Mouse (Mus musculus) layer of hippocampus, adult 2 months (tissue): ENCODE data around the gene Teddm3. TPM values are rescaled to one million over a fixed set of nuclear protein-coding genes. Genes with fewer than 3 reads are reported as not detected.
A peak's percentile ranks its signal among the peaks of the same experiment; 100 is the strongest.

Experiments
- DNase-seq, 2 experiments: peaks; one replicate each; pipeline ENCODE4 v3.0.0; 2022; ENCODE audit warnings: low spot score in 2 of 2
- H3K27ac ChIP-seq: fragments of 200-600 bp; 2 replicates; pipeline ENCODE4 v1.8.1; 2022
- H3K4me3 ChIP-seq: fragments of 200-600 bp; 2 replicates; pipeline ENCODE4 v1.8.1; 2022; ENCODE audit warnings: mild to moderate bottlenecking
- CTCF ChIP-seq: fragments of 200-600 bp; conservative IDR thresholded peaks from 2 replicates; pipeline ENCODE4 v1.8.1; 2022; ENCODE audit warnings: antibody characterized with exemption, mild to moderate bottlenecking, moderate library complexity
- total RNA-seq, 2 experiments: library from RNA; stranded (reverse); gene quantifications; 2 replicates each; pipeline ENCODE4 v1.2.3; 2021

Teddm3 gene
- total RNA-seq, 2 experiments from 2014 or later, result 0.64 to 0.98 TPM

DNA sequence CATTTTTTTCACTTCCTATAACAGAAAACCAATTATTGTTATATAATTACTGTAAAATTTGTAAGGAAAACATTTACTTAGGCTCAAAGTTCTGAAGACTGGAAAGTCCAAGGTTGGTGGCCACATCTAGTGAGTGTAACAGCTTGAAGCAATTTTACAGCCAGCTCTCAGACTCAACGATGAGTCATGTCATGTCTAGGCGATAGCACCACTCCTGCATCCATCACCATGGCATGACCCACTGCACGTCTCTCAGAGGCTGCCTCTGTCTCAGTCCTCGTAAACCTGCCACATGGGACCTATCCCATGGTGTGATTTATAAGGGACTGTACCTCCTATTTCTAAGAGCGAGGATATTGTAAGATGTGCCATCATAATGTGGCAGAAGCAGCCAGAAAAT, 37.7 kb downstream of the Teddm3 start:
- no peak overlapping the region for H3K27ac ChIP-seq
- no peak for DNase-seq
- no peak overlapping the region for H3K4me3 ChIP-seq
- TF ChIP-seq CTCF, result no peak

DNA sequence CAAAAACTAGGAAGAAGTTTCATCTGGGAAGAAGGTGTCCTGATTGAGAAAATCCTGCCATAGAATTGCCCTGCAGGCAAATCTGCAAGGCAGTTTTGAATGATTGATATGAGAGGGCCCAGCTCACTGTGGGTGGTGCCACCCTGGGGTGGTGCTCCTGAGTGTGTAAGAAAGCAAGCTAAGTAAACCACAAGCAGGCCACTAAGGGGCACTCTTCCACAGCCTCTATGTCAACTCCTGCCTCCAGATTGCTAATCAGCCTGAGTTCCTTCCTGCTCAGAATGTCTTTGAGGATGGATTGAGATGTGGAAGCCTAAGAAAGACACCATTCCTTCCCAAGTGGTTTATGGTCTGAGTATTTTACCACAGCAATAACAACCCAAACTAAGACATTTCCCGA, 44.3 kb downstream of the Teddm3 start:
- Histone ChIP-seq H3K4me3 (no peak overlapping the region), H3K27ac (no peak overlapping the region)
- peak; percentile 39; the same call in 1 of the 2 replicates for TF ChIP-seq CTCF

More for the DNA sequence above, 44.3 kb downstream of the Teddm3 start:
- no peak for DNase-seq

Other genes with a start within 250 kb of the Teddm3 start
- gene Ephb3, start 50.8 kb upstream of the Teddm3 start, total RNA-seq, result 10 to 100 TPM; 18.6 to 19.3 TPM